Mouse (Mus musculus) liver, postnatal 0 days (tissue): ENCODE data around the gene Bglap3.

Experiments used
- CTCF ChIP-seq: sonication (generic); IDR thresholded peaks from 2 replicates; pipeline ENCODE4 v1.5.1; 2016; ENCODE audit warnings: antibody characterized with exemption, low read depth
- EP300 ChIP-seq: IDR thresholded peaks from 2 replicates; pipeline ENCODE4 v1.6.1; 2016; ENCODE audit warnings: antibody characterized with exemption, low read depth, mild to moderate bottlenecking

DNA sequence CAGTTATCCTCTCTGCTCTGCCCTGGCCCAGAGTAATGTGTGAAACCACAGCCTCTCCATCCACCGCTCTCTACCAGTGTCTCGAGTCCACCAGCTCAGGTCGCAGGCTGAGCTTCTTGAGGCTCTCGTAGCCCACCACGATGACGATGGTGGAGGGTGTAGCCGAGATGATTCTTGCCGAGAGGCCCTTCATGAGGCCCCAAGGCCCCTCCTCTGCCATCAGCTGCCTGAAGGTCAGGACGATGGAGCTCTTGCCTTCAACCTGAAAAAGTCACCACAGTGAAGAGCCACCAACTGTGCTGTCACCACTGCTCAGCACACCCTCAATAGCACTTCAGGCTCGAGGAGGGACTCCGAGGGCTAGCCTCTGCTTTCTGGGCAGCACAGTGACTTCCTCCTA is 40.1 kb upstream of the Bglap3 start:
- TF ChIP-seq CTCF (no peak), EP300 (no peak)
